Mouse (Mus musculus) kidney, embryonic 15.5 days (tissue): Measurements from ENCODE around the gene Gm42906. TPM values are rescaled to one million over a fixed set of nuclear protein-coding genes. Genes with fewer than 3 reads are reported as not detected.
A peak's percentile ranks its signal among the peaks of the same experiment; 100 is the strongest.

Experiments
- ATAC-seq: fragments of 200-750 bp; cut with Nextera tagmentation; replicated peaks from 2 replicates; pipeline ENCODE4 v1.8.0; 2017; ENCODE audit warnings: moderate TSS enrichment; ENCODE audit not compliant: low FRiP score
- H3K27ac ChIP-seq: fragments of 300-500 bp; sonication (generic); 2 replicates; pipeline ENCODE4 v1.5.1; 2015; ENCODE audit warnings: mild to moderate bottlenecking, inconsistent platforms
- H3K27me3 ChIP-seq: fragments of 300-500 bp; sonication (generic); 2 replicates; pipeline ENCODE4 v1.6.1; 2015; ENCODE audit warnings: inconsistent platforms
- H3K36me3 ChIP-seq: fragments of 300-500 bp; sonication (generic); 2 replicates; pipeline ENCODE4 v1.6.1; 2015; ENCODE audit warnings: inconsistent platforms
- H3K4me1 ChIP-seq: fragments of 300-500 bp; sonication (generic); 2 replicates; pipeline ENCODE4 v1.6.1; 2015; ENCODE audit warnings: inconsistent platforms
- H3K4me2 ChIP-seq: fragments of 300-500 bp; sonication (generic); 2 replicates; pipeline ENCODE4 v1.6.1; 2015; ENCODE audit warnings: moderate library complexity, mild to moderate bottlenecking, inconsistent platforms
- H3K4me3 ChIP-seq: fragments of 300-500 bp; sonication (generic); replicated peaks from 2 replicates; pipeline ENCODE4 v1.5.1; 2015; ENCODE audit warnings: mild to moderate bottlenecking, inconsistent platforms
- H3K9ac ChIP-seq: fragments of 300-500 bp; sonication (generic); 2 replicates; pipeline ENCODE4 v1.6.1; 2015; ENCODE audit warnings: mild to moderate bottlenecking, inconsistent platforms
- H3K9me3 ChIP-seq: fragments of 300-500 bp; sonication (generic); replicated peaks from 2 replicates; pipeline ENCODE4 v1.6.1; 2016; ENCODE audit warnings: inconsistent platforms
- WGBS: fragments of 180-500 bp; shearing (Covaris S2); methylation state at CpG from one replicate; pipeline ENCODE4 v1.1.7; 2015; ENCODE audit warnings: mixed read lengths; 5-methylcytosine and 5-hydroxymethylcytosine counted together
- polyA plus RNA-seq: library from polyadenylated mRNA; unstranded; fragments of >200 nt; fragmentation: Nextera tagmentation; extraction: Ambion mirVana; gene quantifications from 2 replicates; pipeline ENCODE4 v1.2.1, GENCODE M21; 2015

Gm42906 gene
- polyA plus RNA-seq, 1 experiment from 2014 or later = not detected

GRCm38 (mm10) chr5:151348418-151348817, 79.5 kb downstream of the Gm42906 start:
- Histone ChIP-seq H3K36me3 (no peaks in the 10 kb centered on the region), H3K27ac (no peak overlapping the region), H3K4me1 (no peaks in the 10 kb centered on the region), H3K9me3 (no peaks in the 10 kb centered on the region), H3K4me3 (no peak overlapping the region), H3K27me3 (no peaks in the 10 kb centered on the region), H3K9ac (no peak overlapping the region), H3K4me2 (no peak overlapping the region)
- ATAC-seq = no peak
- 80% methylated on average over 3 of the region's 3 CpGs for WGBS

- Histone ChIP-seq H3K36me3 (no peaks in the 10 kb centered on the region), H3K4me3 (no peak overlapping the region), H3K9me3 (no peaks in the 10 kb centered on the region), H3K27ac (no peak overlapping the region), H3K27me3 (no peaks in the 10 kb centered on the region), H3K4me1 (no peaks in the 10 kb centered on the region), H3K4me2 (no peak overlapping the region), H3K9ac (no peak overlapping the region)
- 88% methylated on average over 8 of the region's 8 CpGs for WGBS
- no peak for ATAC-seq
These were observed 81.3 kb downstream of the Gm42906 start for GRCm38 (mm10) chr5:151346626-151347025.

DNA sequence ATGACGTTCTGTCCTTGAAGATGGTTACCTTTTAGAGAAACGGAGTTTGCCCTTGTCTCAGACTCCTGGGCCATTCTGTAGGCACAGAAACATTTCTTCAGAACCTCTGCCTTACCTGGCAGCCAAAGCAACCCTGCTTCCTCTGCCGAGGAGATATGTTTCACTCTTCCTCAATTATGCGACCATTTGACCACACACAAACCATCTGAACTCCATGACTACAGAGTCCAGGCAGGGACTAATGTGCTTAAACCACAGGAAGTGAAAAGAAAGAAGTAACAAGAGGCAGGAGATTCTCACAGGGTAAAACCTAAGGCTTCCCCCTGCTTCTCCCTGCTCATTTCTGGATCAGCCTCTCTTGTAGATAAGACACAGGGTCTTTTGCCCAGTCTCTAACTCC, 83.2 kb downstream of the Gm42906 start:
- 74% methylated on average over 4 of the region's 4 CpGs for WGBS
- H3K4me3 ChIP-seq = no peak overlapping the region
- H3K27ac ChIP-seq = no peak overlapping the region
- no peak overlapping the region for H3K9ac ChIP-seq
- H3K9me3 ChIP-seq = no peaks in the 10 kb centered on the region
- no peak for ATAC-seq
- no peaks in the 10 kb centered on the region for H3K4me1 ChIP-seq
- no peaks in the 10 kb centered on the region for H3K36me3 ChIP-seq
- H3K27me3 ChIP-seq = no peaks in the 10 kb centered on the region
- no peak overlapping the region for H3K4me2 ChIP-seq

DNA sequence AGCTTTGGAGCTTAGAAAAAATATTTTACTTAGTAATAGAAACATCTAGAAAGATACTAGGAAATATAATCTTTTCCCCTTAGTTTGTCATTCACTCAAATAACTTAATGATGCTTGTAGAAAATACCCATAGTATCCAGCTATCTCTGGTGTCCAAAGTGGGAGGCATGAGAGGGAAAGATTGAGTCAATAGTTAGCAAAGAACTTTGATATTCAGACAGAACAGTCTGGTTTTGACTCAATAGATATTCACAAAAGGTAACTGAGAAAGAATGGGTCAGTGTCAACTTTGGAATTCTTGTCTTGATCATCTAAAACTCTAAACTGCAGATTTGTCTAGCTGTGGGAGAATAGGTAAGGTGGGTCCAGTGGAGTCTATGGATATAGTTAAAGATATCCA, 94.3 kb downstream of the Gm42906 start:
- H3K4me1 ChIP-seq = no peaks in the 10 kb centered on the region
- no peak overlapping the region for H3K4me2 ChIP-seq
- ATAC-seq = no peak
- H3K9me3 ChIP-seq = no peaks in the 10 kb centered on the region
- no peak overlapping the region for H3K9ac ChIP-seq
- no peaks in the 10 kb centered on the region for H3K36me3 ChIP-seq
- no peak overlapping the region for H3K4me3 ChIP-seq
- no peak overlapping the region for H3K27ac ChIP-seq
- no peaks in the 10 kb centered on the region for H3K27me3 ChIP-seq

- H3K9ac ChIP-seq = no peak overlapping the region
- no peaks in the 10 kb centered on the region for H3K27me3 ChIP-seq
- H3K36me3 ChIP-seq = no peaks in the 10 kb centered on the region
- H3K4me3 ChIP-seq = no peak overlapping the region
- no peak overlapping the region for H3K4me2 ChIP-seq
- 0 out of 2 replicates have a peak overlapping the region, but pooled peaks have one; percentile 22 for H3K27ac ChIP-seq
- no peak for ATAC-seq
- no peaks in the 10 kb centered on the region for H3K4me1 ChIP-seq
- H3K9me3 ChIP-seq = no peaks in the 10 kb centered on the region
These were observed 94.8 kb downstream of the Gm42906 start for GRCm38 (mm10) chr5:151333191-151333594.

GRCm38 (mm10) chr5:151315804-151316597, 112.0 kb downstream of the Gm42906 start:
- ATAC-seq = peak; percentile 87
- H3K9ac ChIP-seq = no peak overlapping the region
- peak overlapping the region; percentile 33 for H3K4me2 ChIP-seq
- no peaks in the 10 kb centered on the region for H3K9me3 ChIP-seq
- no peaks in the 10 kb centered on the region for H3K27me3 ChIP-seq
- no peaks in the 10 kb centered on the region for H3K36me3 ChIP-seq
- peak overlapping the region; percentile 43; the same call in 1 of the 2 replicates for H3K27ac ChIP-seq
- no peak overlapping the region for H3K4me3 ChIP-seq
- peaks cover 9% of the 10 kb centered on the region; the same call in 1 of the 2 replicates for H3K4me1 ChIP-seq
- 33% methylated on average over 10 of the region's 10 CpGs for WGBS

GRCm38 (mm10) chr5:151300286-151300685, 127.7 kb downstream of the Gm42906 start:
- Histone ChIP-seq H3K4me2 (no peak overlapping the region), H3K4me3 (no peak overlapping the region), H3K9ac (no peak overlapping the region), H3K36me3 (no peaks in the 10 kb centered on the region), H3K4me1 (no peaks in the 10 kb centered on the region), H3K27me3 (no peaks in the 10 kb centered on the region), H3K27ac (no peak overlapping the region), H3K9me3 (no peaks in the 10 kb centered on the region)
- WGBS = 66% methylated on average over 2 of the region's 2 CpGs
- ATAC-seq = no peak

DNA sequence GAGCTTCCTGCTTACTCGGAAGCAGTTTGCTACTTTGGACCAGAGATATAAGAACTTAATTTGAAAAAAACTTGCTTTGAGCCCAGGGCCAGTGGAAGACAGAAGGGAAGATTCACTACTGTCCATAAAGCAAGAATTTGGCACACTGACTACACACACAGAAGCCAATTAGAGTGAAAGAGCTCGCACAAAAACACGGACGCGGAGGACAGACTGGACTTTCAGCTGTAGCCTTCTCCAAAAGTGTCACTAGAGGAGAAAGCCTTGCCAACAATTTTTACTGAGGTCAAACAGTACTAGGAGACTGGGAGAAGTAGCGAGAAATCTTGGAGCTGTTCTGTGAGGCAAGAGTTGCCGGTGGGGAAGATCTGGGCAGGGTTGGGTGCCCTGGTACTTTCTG, 128.4 kb downstream of the Gm42906 start:
- no peak for ATAC-seq
- H3K4me3 ChIP-seq = no peak overlapping the region
- H3K4me2 ChIP-seq = no peak overlapping the region
- no peaks in the 10 kb centered on the region for H3K4me1 ChIP-seq
- H3K36me3 ChIP-seq = no peaks in the 10 kb centered on the region
- no peaks in the 10 kb centered on the region for H3K27me3 ChIP-seq
- no peak overlapping the region for H3K27ac ChIP-seq
- no peaks in the 10 kb centered on the region for H3K9me3 ChIP-seq
- WGBS = 72% methylated on average over 7 of the region's 7 CpGs
- H3K9ac ChIP-seq = no peak overlapping the region

GRCm38 (mm10) chr5:151298371-151298770, 129.6 kb downstream of the Gm42906 start:
- ATAC-seq = no peak
- H3K4me1 ChIP-seq = no peaks in the 10 kb centered on the region
- no peaks in the 10 kb centered on the region for H3K27me3 ChIP-seq
- H3K9ac ChIP-seq = no peak overlapping the region
- H3K36me3 ChIP-seq = no peaks in the 10 kb centered on the region
- H3K27ac ChIP-seq = no peak overlapping the region
- H3K9me3 ChIP-seq = no peaks in the 10 kb centered on the region
- 77% methylated on average over 4 of the region's 4 CpGs for WGBS
- H3K4me2 ChIP-seq = no peak overlapping the region
- no peak overlapping the region for H3K4me3 ChIP-seq

DNA sequence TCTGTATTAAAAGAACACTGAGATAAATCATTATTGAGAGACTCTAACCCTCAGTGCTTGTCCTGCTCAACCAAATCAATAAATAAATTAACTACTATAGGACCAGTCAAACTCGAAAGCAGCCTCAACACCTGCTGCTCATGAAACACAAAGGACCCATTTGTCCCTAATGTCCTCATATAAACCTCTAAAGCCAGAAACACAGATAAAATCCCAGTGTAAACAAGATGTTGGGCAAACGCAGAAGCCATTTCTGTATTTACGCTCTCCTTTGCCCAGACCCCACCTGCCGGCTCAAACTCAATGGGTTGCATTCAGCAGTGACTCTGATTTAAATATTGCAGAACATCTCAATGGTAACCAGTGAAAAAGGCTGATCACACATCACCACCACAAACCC, 131.7 kb downstream of the Gm42906 start:
- no peak for ATAC-seq
- Histone ChIP-seq H3K9ac (no peak overlapping the region), H3K4me2 (no peak overlapping the region), H3K4me1 (no peaks in the 10 kb centered on the region), H3K27ac (no peak overlapping the region), H3K27me3 (no peaks in the 10 kb centered on the region), H3K4me3 (no peak overlapping the region), H3K36me3 (no peaks in the 10 kb centered on the region), H3K9me3 (no peaks in the 10 kb centered on the region)
- WGBS = 75% methylated on average over 4 of the region's 4 CpGs

GRCm38 (mm10) chr5:151293591-151293990, 134.4 kb downstream of the Gm42906 start:
- H3K9me3 ChIP-seq = no peaks in the 10 kb centered on the region
- no peaks in the 10 kb centered on the region for H3K4me1 ChIP-seq
- WGBS = 80% methylated on average over 4 of the region's 4 CpGs
- no peak overlapping the region for H3K27ac ChIP-seq
- no peak for ATAC-seq
- no peak overlapping the region for H3K4me2 ChIP-seq
- no peaks in the 10 kb centered on the region for H3K27me3 ChIP-seq
- no peaks in the 10 kb centered on the region for H3K36me3 ChIP-seq
- H3K9ac ChIP-seq = no peak overlapping the region
- no peak overlapping the region for H3K4me3 ChIP-seq

DNA sequence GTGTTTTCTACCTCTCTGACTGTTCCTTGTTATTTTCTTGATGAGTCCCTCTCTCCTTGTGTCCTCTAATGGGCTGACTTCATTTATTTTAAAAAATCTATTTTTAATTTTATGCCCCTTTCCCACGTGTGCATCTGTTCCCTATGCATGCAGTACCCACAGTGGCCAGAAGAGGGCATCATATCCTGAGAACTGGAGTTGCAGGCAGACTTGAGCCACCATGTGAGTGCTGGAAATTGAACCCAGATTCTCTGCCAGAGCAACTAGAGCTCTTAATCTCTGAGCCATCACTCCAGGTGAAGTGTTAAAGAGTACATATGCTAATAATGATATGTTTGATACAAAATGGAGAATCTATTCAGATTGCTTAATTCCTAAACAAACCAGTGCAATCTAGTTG, 135.7 kb downstream of the Gm42906 start:
- WGBS = 17% methylated on average over 1 of the region's 1 CpGs
- ATAC-seq = no peak
- H3K4me1 ChIP-seq = no peaks in the 10 kb centered on the region
- H3K27ac ChIP-seq = no peak overlapping the region
- no peaks in the 10 kb centered on the region for H3K36me3 ChIP-seq
- H3K9ac ChIP-seq = no peak overlapping the region
- H3K27me3 ChIP-seq = no peaks in the 10 kb centered on the region
- no peaks in the 10 kb centered on the region for H3K9me3 ChIP-seq
- H3K4me3 ChIP-seq = no peak overlapping the region
- H3K4me2 ChIP-seq = no peak overlapping the region

DNA sequence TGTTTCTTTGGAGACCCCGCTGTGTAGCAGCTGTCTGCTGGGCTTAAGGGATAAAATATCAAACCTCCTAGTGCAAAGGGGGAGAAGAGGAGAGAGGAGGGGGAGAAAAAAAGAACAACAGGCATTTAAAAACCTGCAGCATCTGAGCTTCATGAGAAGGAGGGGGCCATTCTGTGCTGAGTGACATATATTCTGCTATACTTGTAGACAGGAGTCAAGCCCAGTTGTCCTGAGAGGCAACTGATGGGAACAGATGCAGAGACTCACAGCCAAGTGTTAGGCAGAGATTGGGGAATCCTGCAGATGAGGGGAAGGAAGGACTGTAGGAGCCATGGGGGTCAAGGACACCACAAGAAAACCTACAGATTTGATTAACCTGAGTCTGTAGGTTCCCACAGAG, 141.6 kb downstream of the Gm42906 start:
- WGBS = 81% methylated on average over 1 of the region's 1 CpGs
- no peak overlapping the region for H3K9ac ChIP-seq
- no peaks in the 10 kb centered on the region for H3K36me3 ChIP-seq
- H3K4me2 ChIP-seq = no peak overlapping the region
- no peak overlapping the region for H3K4me3 ChIP-seq
- no peaks in the 10 kb centered on the region for H3K4me1 ChIP-seq
- no peak overlapping the region for H3K27ac ChIP-seq
- H3K27me3 ChIP-seq = no peaks in the 10 kb centered on the region
- ATAC-seq = no peak
- H3K9me3 ChIP-seq = no peaks in the 10 kb centered on the region
